Mouse (Mus musculus): ENCODE results near the gene Gm10799.
"Not testable (repeated sequence)": the region's sequence is repeated elsewhere in the genome, so short reads cannot be mapped to it uniquely, and the experiment has no call there.

Gene Gm10799

DNA sequence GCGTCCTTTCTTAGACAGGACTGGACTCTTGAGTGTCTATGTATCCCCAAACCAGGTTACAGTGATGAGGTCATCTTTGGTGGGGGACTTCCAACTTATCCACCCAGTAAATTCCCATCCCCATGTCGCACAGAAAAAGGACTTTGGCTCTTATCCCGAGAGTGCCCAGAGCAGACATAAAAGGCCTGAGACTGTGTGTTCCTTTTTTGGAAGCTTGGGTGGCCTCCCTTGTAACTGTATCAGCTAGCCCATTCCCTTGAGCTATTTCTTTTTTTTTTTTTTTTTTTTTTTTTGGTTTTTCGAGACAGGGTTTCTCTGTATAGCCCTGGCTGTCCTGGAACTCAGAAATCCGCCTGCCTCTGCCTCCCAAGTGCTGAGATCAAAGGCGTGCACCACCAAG, 2.8 kb downstream of the Gm10799 start, which contains the start of gene Gm10912:
Gm10912 (plus strand) TSS at position 301 of the 400 bp plus-strand sequence.
- not testable (repeated sequence) for DNase-seq

- no peak for DNase-seq
These were observed 4.2 kb downstream of the Gm10799 start for GRCm38 (mm10) chr2:104064152-104064551.

- no peak for DNase-seq
These were observed 5.7 kb downstream of the Gm10799 start for GRCm38 (mm10) chr2:104062665-104063064.

DNA sequence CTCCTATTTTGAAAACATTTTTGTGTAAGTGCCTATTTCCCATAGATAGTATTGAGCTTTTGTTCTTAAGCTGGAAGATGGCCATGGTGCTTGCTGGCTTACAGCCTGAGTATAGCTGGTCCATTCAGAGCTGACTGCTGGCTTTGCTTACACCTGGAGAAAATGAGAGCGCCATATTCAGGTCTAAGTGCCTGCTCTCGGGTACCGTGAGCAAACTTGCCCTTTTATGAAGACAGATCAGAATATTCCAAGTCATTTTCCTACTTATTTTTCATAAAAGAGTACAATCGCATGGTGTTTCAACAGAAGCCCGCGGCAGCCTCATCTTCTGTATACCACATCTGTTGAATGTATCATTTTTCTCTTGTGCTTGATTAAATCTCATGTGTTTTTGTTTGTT, 7.4 kb downstream of the Gm10799 start:
- DNase-seq = no peak

DNA sequence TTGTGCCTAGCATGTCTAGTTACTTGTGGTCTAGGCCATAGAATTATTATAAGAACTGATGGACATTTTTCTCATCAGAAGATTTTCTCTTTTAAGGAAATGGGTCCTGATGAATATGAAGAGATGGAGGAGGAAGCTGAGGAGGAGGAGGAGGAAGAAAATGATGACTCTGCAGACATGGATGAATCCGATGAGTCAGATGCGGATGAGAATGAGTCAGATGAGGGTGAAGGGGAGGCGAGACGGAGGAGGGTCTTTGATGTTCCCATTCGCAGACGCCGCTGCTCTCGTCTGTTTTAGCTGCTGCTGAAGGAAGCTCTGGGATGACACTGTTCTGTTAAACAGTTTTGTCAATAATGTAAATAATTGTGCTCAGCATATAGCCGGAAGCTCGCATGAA, 8.6 kb downstream of the Gm10799 start:
- no peak for DNase-seq

DNA sequence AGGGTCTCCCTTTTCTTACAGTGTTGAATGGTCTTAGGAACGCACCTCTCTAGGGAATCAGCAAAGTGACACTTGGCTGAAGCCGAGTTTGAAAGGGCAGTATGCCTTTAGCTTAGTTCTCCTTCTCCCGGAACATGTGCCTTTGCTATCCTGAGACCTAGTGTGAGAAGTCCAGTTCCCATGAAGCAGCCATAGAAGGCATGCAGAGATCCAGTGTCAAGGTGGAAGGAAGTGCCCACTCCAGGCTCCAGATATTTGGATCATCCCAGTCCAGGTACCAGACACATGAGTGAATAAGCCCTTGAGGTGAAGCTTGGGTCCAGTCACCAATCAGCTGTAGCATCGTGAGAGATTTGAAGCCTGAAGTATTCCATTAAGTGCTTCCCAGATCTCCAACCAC, 9.4 kb downstream of the Gm10799 start:
- DNase-seq = no peak

DNA sequence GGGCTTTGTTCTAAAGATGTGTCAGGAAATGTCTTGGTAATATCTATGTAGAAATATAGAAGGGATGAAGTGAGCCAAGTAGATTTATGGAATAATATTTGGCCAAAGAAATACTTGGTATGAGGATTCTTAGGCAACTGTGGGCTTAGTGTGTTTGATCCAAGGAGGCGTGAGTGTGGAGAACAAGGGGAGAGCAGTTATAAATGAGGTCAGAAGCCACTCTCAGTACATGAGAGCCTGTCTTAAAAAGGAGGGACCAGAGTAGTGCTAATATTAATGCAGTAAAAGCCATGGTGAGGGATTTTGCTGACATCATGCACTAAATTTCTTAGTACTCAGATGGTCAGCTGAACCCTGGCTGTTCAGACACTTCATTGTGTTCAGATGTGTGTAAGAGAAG, 10.0 kb downstream of the Gm10799 start:
- no peak for DNase-seq

DNA sequence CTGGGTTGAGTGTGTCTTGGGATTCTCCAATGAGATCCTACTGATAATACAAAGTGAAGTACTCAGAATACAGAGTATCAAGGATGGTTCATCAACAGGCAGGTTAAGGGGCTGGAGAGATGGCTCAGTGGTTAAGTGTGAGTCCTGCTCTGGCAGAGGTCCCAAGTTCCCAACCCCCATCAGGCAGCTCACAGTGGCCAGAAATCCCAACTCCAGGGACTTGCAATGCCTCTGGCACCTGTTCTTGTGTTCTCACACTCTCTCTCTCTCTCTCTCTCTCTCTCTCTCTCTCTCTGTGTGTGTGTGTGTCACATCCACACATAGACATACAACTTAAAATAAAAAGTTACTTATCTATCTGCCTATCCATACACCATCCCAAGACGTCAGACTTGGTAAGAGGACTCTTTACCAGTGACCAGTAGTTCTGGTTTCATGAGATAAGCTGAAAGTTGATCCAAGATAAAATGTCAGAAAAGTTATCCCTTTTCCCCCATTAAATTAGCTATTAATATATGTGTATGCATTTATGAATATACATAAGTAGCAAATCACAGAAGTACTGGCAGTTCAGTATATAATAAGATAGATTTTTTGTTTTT, 23.8 kb downstream of the Gm10799 start:
- peak; percentile 43 to 68 for DNase-seq

GRCm38 (mm10) chr2:104043624-104044478, 24.5 kb downstream of the Gm10799 start:
- no peak for DNase-seq

GRCm38 (mm10) chr2:104042766-104043165, 25.6 kb downstream of the Gm10799 start:
- no peak for DNase-seq

- DNase-seq = no peak
These were observed 26.7 kb downstream of the Gm10799 start for GRCm38 (mm10) chr2:104041632-104042031.

DNA sequence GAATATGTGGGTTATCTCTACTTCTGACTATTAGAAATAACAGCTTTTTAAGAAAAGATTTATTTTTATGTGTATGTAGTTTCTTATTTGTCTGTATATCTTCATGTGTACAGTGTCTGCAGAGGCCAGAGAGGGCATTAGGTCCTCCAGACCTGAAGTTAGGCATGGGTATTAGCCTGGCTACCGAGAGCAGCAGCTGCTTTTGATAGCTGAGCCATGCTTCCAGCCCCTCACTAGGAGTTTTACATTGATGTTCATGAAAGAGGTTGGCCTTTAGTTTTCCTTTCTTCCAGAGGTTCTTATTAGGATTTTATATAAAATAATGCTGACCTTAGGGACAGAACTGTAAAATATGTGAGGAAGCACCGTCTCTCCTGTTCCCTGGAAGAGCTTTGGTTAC, 30.1 kb downstream of the Gm10799 start:
- DNase-seq = no peak

DNA sequence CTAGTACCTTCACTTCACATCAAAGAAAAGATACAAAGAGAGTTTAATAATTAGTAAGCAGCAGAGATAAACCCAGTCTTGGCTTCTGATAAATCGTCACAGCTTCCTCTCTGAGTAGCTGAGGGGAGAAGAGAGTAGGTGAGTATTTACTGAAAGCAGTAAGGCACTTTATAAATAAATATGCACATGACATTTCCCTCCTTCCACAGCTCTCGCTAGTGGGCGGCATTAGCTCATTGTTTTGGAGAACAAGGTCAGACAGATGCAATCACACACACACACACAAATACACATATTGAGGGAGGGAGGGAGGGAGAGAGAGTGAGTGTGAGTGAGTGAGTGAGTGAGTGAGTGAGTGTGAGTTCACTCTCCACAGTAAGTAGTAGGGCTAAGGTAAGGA, 32.0 kb downstream of the Gm10799 start:
- no peak for DNase-seq

GRCm38 (mm10) chr2:104035595-104035994, 32.8 kb downstream of the Gm10799 start:
- no peak for DNase-seq

DNA sequence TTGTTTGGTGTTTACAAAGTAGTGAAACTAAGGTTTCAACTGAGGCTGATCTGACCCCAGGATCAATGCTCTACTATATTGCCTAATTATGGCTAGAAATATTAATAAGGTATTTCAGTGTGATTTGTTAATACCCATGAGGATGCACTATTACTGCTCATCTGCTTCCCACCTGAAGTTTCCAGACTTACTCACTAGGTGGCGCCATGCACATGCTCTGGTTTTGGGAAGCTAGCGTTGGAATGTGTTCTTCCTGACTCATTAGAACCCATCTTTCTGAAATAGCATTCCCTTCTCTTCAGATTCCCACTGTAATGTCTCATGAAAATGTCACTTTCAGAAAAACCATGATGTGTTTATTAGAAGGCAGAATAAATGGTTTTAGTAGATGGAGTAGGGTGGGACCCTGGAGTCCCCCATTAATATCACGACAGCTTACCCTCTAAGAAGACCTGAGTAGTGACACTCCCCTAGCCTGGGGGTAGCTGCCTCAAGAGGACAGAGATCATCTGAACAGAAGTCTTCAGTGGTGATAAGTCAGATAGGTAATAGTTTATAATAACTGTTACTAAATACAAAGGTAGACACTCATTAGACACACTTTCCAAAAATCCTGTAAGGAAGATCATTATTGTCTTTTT, 33.4 kb downstream of the Gm10799 start:
- peak; percentile 49 to 71 for DNase-seq

- DNase-seq = peak in 1 of 2 experiments; percentile 37
These were observed 36.3 kb downstream of the Gm10799 start for GRCm38 (mm10) chr2:104032056-104032455.

DNA sequence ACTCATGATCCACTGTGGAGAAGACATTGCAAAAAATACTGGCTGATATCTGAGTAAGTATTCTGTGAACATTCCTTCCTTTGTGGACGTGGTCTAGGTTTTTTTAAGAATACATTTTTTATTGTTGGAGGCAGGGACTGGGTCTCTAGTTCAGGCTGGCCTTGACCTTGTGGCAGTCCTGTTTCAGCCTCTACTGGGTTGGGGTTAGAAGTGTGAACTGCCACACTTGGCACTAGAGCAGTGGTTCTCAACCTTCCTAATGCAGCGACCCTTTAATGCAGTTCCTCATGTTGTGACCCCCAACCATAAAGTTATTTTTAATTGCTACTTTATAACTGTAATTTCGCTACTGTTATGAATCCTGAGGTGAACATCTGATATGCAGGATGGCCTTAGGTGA, 38.0 kb downstream of the Gm10799 start:
- DNase-seq = no peak

DNA sequence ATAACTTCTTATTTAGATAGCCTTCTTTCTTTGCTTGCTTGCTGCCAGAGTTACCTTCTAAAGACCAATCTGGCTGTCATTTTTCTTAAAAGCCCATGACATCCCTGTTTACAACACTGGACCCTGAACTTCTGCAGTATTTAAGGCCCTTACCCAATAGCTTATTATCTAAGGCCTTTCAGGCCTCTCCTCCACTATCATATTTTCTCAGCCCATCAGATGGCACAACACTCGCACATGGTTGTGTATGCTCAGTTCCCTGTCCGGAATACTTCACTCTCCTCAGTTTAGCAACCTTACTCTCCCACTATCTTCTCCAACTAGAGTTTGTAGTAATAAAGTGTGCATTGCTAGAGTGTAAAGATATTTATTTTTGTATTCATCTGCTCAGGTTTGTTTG, 39.3 kb downstream of the Gm10799 start:
- no peak for DNase-seq

DNA sequence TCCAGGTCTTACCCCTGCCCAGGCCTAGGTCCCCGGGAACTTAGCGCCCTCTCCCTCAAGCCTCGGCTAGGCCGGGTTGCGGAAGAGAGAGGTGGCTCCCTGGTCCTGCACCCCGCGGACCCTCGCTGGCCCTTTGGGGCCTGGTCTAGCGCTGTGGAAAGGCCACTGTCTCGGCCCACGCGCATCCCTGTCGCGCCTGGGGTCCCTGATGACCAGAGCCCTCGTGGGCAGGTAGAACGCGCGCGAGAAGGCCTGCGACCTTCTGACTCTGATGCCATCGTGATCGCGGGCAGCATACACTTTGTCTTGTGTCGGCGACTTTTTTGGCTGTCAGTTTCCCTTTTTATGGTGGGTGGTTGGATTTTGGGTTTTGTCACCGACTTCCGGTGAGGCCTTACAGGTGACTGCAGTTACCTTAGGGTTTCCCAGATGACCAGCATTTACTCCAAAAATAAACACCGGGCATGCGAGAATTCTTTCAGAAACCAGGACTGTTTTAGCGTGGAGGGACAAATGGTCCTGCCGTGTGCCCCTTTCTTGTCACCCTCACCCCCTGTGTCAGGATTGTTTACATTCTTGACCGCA, 40.1 kb downstream of the Gm10799 start, which contains the start of gene 4931422A03Rik:
4931422A03Rik (minus strand) TSS at position 223 of the 585 bp plus-strand sequence.
- peak in 1 of 2 experiments; percentile 26 for DNase-seq

GRCm38 (mm10) chr2:104027458-104028138, 40.8 kb downstream of the Gm10799 start, which contains the start of gene Fbxo3:
Gene Fbxo3, plus strand, starts transcription at chr2:104027721.
- DNase-seq = peak; percentile 86 to 94

DNA sequence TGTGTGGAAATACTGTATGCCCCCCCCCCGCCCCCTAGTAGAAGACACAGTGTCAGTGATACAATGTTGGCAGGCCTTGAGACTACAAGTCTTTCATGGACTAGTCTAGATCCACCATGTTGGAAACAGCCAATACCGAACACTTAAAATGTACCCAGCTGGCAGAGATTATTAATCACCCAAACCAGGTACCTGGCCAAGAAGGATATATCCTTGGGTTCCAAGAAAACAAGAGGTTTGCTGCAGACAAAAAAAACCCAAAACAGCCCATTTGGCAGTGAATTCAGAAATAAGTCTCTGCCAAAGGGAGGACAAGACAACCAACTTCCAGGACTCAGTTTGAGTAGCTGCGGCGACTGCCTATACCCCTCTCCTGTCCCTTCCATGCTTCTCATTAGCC, 43.7 kb downstream of the Gm10799 start:
- no peak for DNase-seq

GRCm38 (mm10) chr2:104023096-104023495, 45.3 kb downstream of the Gm10799 start:
- DNase-seq = no peak
